Mouse (Mus musculus) cerebellum, adult 2 months (tissue): ENCODE data around the gene Baz1b.

Source experiments
- CTCF ChIP-seq: fragments of 200-500 bp; IDR thresholded peaks from 2 replicates; pipeline ENCODE4 v1.5.1; 2011; ENCODE audit warnings: low read depth, mild to moderate bottlenecking, control low read depth, low read length, moderate library complexity, borderline replicate concordance; ENCODE audit not compliant: insufficient read depth
- POLR2A ChIP-seq: fragments of 200-500 bp; IDR thresholded peaks from 2 replicates; pipeline ENCODE4 v1.6.1; 2011; ENCODE audit warnings: low read length, control low read depth, borderline replicate concordance; ENCODE audit not compliant: insufficient read depth

DNA sequence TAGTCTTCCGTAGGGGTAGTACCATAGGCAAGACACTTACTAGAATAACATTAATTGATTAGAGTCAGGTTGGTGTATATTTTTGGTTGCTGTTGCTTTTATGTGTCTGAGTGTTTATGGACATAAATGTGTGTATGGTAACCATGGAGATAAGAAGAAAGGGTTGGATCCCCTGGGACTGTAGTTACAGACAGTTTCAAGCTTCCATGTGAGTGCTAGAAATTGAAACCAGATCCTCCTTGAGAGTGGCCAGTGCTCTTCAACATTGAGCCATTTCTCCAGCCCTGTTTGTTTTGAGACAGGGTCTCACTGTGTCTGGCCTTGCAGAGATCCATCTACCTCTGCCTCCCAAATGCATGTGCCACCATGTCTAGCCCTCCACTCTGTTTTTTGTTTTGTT is 5.4 kb downstream of the Baz1b start:
- TF ChIP-seq CTCF (no peak), POLR2A (no peak)
